Mouse (Mus musculus): ENCODE results near the gene Stk35.

The Stk35 gene

GRCm38 (mm10) chr2:129834881-129835280 lies 34.6 kb downstream of the Stk35 start:
- DNase-seq (ENCODE audit: low read depth, low spot score) = no peak

GRCm38 (mm10) chr2:129836921-129837320 lies 36.6 kb downstream of the Stk35 start:
- DNase-seq (ENCODE audit: low read depth, low spot score) = no peak

- DNase-seq (ENCODE audit: low read depth, low spot score) = no peak
Observed at GRCm38 (mm10) chr2:129838321-129838720, 38.0 kb downstream of the Stk35 start.

GRCm38 (mm10) chr2:129845826-129846225 lies 45.5 kb downstream of the Stk35 start:
- no peak for DNase-seq (ENCODE audit: low read depth, low spot score)

GRCm38 (mm10) chr2:129846501-129846900 lies 46.2 kb downstream of the Stk35 start:
- DNase-seq (ENCODE audit: low read depth, low spot score) = no peak

- DNase-seq (ENCODE audit: low read depth, low spot score) = peak; percentile 31
Observed at GRCm38 (mm10) chr2:129849078-129849477, 48.8 kb downstream of the Stk35 start.

GRCm38 (mm10) chr2:129851512-129851911 lies 51.2 kb downstream of the Stk35 start:
- no peak for DNase-seq (ENCODE audit: low read depth, low spot score)

GRCm38 (mm10) chr2:129863256-129863655 lies 62.9 kb downstream of the Stk35 start:
- no peak for DNase-seq (ENCODE audit: low read depth, low spot score)

GRCm38 (mm10) chr2:129864958-129865357 lies 64.6 kb downstream of the Stk35 start:
- no peak for DNase-seq (ENCODE audit: low read depth, low spot score)

GRCm38 (mm10) chr2:129869151-129869550 lies 68.8 kb downstream of the Stk35 start:
- no peak for DNase-seq (ENCODE audit: low read depth, low spot score)

- DNase-seq (ENCODE audit: low read depth, low spot score) = no peak
Observed at GRCm38 (mm10) chr2:129871246-129871645, 70.9 kb downstream of the Stk35 start.

- no peak for DNase-seq (ENCODE audit: low read depth, low spot score)
Observed at GRCm38 (mm10) chr2:129872071-129872470, 71.8 kb downstream of the Stk35 start.

GRCm38 (mm10) chr2:129873489-129873888 lies 73.2 kb downstream of the Stk35 start:
- peak; percentile 76 for DNase-seq (ENCODE audit: low read depth, low spot score)

- DNase-seq (ENCODE audit: low read depth, low spot score) = no peak
Observed at GRCm38 (mm10) chr2:129874084-129874483, 73.8 kb downstream of the Stk35 start.

GRCm38 (mm10) chr2:129874509-129875095 lies 74.3 kb downstream of the Stk35 start:
- no peak for DNase-seq (ENCODE audit: low read depth, low spot score)

GRCm38 (mm10) chr2:129876935-129877334 lies 76.6 kb downstream of the Stk35 start:
- DNase-seq (ENCODE audit: low read depth, low spot score) = no peak

GRCm38 (mm10) chr2:129879817-129880216 lies 79.5 kb downstream of the Stk35 start:
- DNase-seq (ENCODE audit: low read depth, low spot score) = peak; percentile 18

GRCm38 (mm10) chr2:129880226-129880625 lies 79.9 kb downstream of the Stk35 start:
- no peak for DNase-seq (ENCODE audit: low read depth, low spot score)

GRCm38 (mm10) chr2:129881886-129882285 lies 81.6 kb downstream of the Stk35 start:
- DNase-seq (ENCODE audit: low read depth, low spot score) = no peak
